21 mouse cellular contexts compared by ENCODE assay signal in genomic region chr14:120089006-120089648, GRCm38 (mm10). TPM values are rescaled to one million over a fixed set of nuclear protein-coding genes. Genes with fewer than 3 reads are reported as not detected.
A peak's percentile ranks its signal among the peaks of the same experiment; 100 is the strongest.
DNase-seq lines count a peak whose midpoint lies in the region; ATAC-seq lines count a peak whose summit lies in the region.
"Had no signal": no experiment of that assay in that cellular context is flagged by ENCODE, and none has a peak within 500 bp of the region (broad histone marks: within the 10 kb centered on the region; RNA-seq: fewer than 3 reads in every experiment).

No protein-coding gene starts in this region.

- H3K4me3 ChIP-seq in hindbrain, embryonic 12.5 days = no peak overlapping the region
- no peak overlapping the region for H3K4me3 ChIP-seq in hindbrain, embryonic 16.5 days (ENCODE audit: low read length)
- H3K4me3 ChIP-seq in midbrain, embryonic 11.5 days (ENCODE audit: low read depth, low read length) = no peak overlapping the region
- H3K4me3 ChIP-seq in midbrain, embryonic 13.5 days (replicated peaks) = no peak overlapping the region
- no peak overlapping the region for H3K4me3 ChIP-seq in embryonic facial prominence, embryonic 13.5 days
- no peak overlapping the region for H3K4me3 ChIP-seq in neural tube, embryonic 13.5 days
- H3K4me3 ChIP-seq: erythroblast, embryonic 14.5 days; heart, embryonic 12.5 days; liver, embryonic 15.5 days had no signal

- H3K36me3 ChIP-seq in hindbrain, embryonic 12.5 days = no peaks in the 10 kb centered on the region
- H3K36me3 ChIP-seq in hindbrain, embryonic 16.5 days (ENCODE audit: control insufficient read depth, insufficient read depth, low read length) = no peaks in the 10 kb centered on the region
- no peaks in the 10 kb centered on the region for H3K36me3 ChIP-seq in midbrain, embryonic 11.5 days (ENCODE audit: control insufficient read depth, insufficient read depth, low read length)
- H3K36me3 ChIP-seq in midbrain, embryonic 13.5 days = no peaks in the 10 kb centered on the region
- no peaks in the 10 kb centered on the region for H3K36me3 ChIP-seq in embryonic facial prominence, embryonic 13.5 days
- no peaks in the 10 kb centered on the region for H3K36me3 ChIP-seq in neural tube, embryonic 13.5 days
- H3K36me3 ChIP-seq: heart, embryonic 12.5 days; liver, embryonic 15.5 days had no signal

- no peak for ATAC-seq in hindbrain, embryonic 12.5 days (ENCODE audit: low FRiP score)
- no peak for ATAC-seq in hindbrain, embryonic 16.5 days
- ATAC-seq in midbrain, embryonic 11.5 days (ENCODE audit: low FRiP score) = no peak
- ATAC-seq in midbrain, embryonic 13.5 days = no peak
- ATAC-seq in embryonic facial prominence, embryonic 13.5 days (ENCODE audit: insufficient number of reproducible peaks, insufficient read depth, low FRiP score, low TSS enrichment, low read depth) = 0 out of 2 replicates have a peak, but pooled peaks have one; percentile 38
- ATAC-seq in neural tube, embryonic 13.5 days (ENCODE audit: low read depth) = no peak
- ATAC-seq: hindbrain, postnatal 0 days; intestine, postnatal 0 days; midbrain, embryonic 16.5 days had no signal

- no peaks in the 10 kb centered on the region for H3K4me1 ChIP-seq in hindbrain, embryonic 12.5 days
- H3K4me1 ChIP-seq in hindbrain, embryonic 16.5 days (ENCODE audit: control insufficient read depth, insufficient read depth, low read depth, low read length) = no peaks in the 10 kb centered on the region
- no peaks in the 10 kb centered on the region for H3K4me1 ChIP-seq in midbrain, embryonic 11.5 days (ENCODE audit: control insufficient read depth, insufficient read depth, low read length)
- H3K4me1 ChIP-seq in midbrain, embryonic 13.5 days (replicated peaks) = no peaks in the 10 kb centered on the region
- H3K4me1 ChIP-seq in embryonic facial prominence, embryonic 13.5 days = peaks cover 26% of the 10 kb centered on the region
- H3K4me1 ChIP-seq in neural tube, embryonic 13.5 days (replicated peaks) = peaks cover 8% of the 10 kb centered on the region; the same call in 1 of the 2 replicates
- H3K4me1 ChIP-seq: heart, embryonic 12.5 days; liver, embryonic 15.5 days had no signal

- H3K27ac ChIP-seq in hindbrain, embryonic 12.5 days = 0 out of 2 replicates have a peak overlapping the region, but pooled peaks have one; percentile 48
- no peak overlapping the region for H3K27ac ChIP-seq in hindbrain, embryonic 16.5 days (ENCODE audit: low read depth, low read length)
- H3K27ac ChIP-seq in midbrain, embryonic 11.5 days (ENCODE audit: low read depth, low read length) = no peak overlapping the region
- no peak overlapping the region for H3K27ac ChIP-seq in midbrain, embryonic 13.5 days
- H3K27ac ChIP-seq in embryonic facial prominence, embryonic 13.5 days = peak overlapping the region; percentile 79
- 0 out of 2 replicates have a peak overlapping the region, but pooled peaks have one; percentile 0 for H3K27ac ChIP-seq in neural tube, embryonic 13.5 days (replicated peaks)
- H3K27ac ChIP-seq: hindbrain, postnatal 0 days; liver, embryonic 15.5 days; stomach, postnatal 0 days had no signal

- H3K27me3 ChIP-seq in hindbrain, embryonic 12.5 days = no peaks in the 10 kb centered on the region
- no peaks in the 10 kb centered on the region for H3K27me3 ChIP-seq in hindbrain, embryonic 16.5 days (replicated peaks; ENCODE audit: control insufficient read depth, insufficient read depth, low read length)
- no peaks in the 10 kb centered on the region for H3K27me3 ChIP-seq in midbrain, embryonic 11.5 days (ENCODE audit: control insufficient read depth, insufficient read depth, low read length)
- H3K27me3 ChIP-seq in midbrain, embryonic 13.5 days = no peaks in the 10 kb centered on the region
- no peaks in the 10 kb centered on the region for H3K27me3 ChIP-seq in embryonic facial prominence, embryonic 13.5 days
- H3K27me3 ChIP-seq in neural tube, embryonic 13.5 days = no peaks in the 10 kb centered on the region
- H3K27me3 ChIP-seq: heart, embryonic 12.5 days; liver, embryonic 15.5 days had no signal

- no peaks in the 10 kb centered on the region for H3K9me3 ChIP-seq in hindbrain, embryonic 12.5 days (replicated peaks)
- no peaks in the 10 kb centered on the region for H3K9me3 ChIP-seq in hindbrain, embryonic 16.5 days (ENCODE audit: control insufficient read depth, low read length)
- H3K9me3 ChIP-seq in midbrain, embryonic 11.5 days (ENCODE audit: control insufficient read depth, low read length) = no peaks in the 10 kb centered on the region
- no peaks in the 10 kb centered on the region for H3K9me3 ChIP-seq in midbrain, embryonic 13.5 days
- no peaks in the 10 kb centered on the region for H3K9me3 ChIP-seq in embryonic facial prominence, embryonic 13.5 days
- H3K9me3 ChIP-seq in neural tube, embryonic 13.5 days = no peaks in the 10 kb centered on the region
- H3K9me3 ChIP-seq: heart, embryonic 12.5 days; liver, embryonic 15.5 days had no signal

- H3K9ac ChIP-seq in hindbrain, embryonic 12.5 days = no peak overlapping the region
- H3K9ac ChIP-seq in hindbrain, embryonic 16.5 days (ENCODE audit: low read depth, low read length) = no peak overlapping the region
- no peak overlapping the region for H3K9ac ChIP-seq in midbrain, embryonic 11.5 days (ENCODE audit: low read length)
- no peak overlapping the region for H3K9ac ChIP-seq in midbrain, embryonic 13.5 days (replicated peaks)
- no peak overlapping the region for H3K9ac ChIP-seq in embryonic facial prominence, embryonic 13.5 days
- H3K9ac ChIP-seq in neural tube, embryonic 13.5 days = no peak overlapping the region
- H3K9ac ChIP-seq: heart, embryonic 12.5 days; liver, embryonic 15.5 days had no signal

- DNase-seq in midbrain, embryonic 11.5 days (ENCODE audit: low spot score, missing footprints) = peak; percentile 77
- no peak for DNase-seq in thymus, postnatal 25 days
- DNase-seq: adrenal gland, postnatal 25 days; B cell, adult 2 months; cerebellum, adult 11-12 months; cerebellum, postnatal 25 days; layer of hippocampus, adult 9-11 months; right cerebral cortex, adult 18-20 months had no signal

- H3K4me2 ChIP-seq in hindbrain, embryonic 12.5 days (replicated peaks) = no peak overlapping the region
- no peak overlapping the region for H3K4me2 ChIP-seq in hindbrain, embryonic 16.5 days (ENCODE audit: low read length)
- H3K4me2 ChIP-seq in midbrain, embryonic 11.5 days = no peak overlapping the region
- H3K4me2 ChIP-seq in midbrain, embryonic 13.5 days (replicated peaks) = no peak overlapping the region
- H3K4me2 ChIP-seq in embryonic facial prominence, embryonic 13.5 days = peak overlapping the region; percentile 40
- no peak overlapping the region for H3K4me2 ChIP-seq in neural tube, embryonic 13.5 days
- H3K4me2 ChIP-seq: heart, embryonic 12.5 days; liver, embryonic 15.5 days had no signal

- 70% methylated on average over 7 of the region's 7 CpGs for WGBS in hindbrain, embryonic 12.5 days
- WGBS in hindbrain, embryonic 16.5 days = 77% methylated on average over 7 of the region's 7 CpGs
- WGBS in midbrain, embryonic 11.5 days = 81% methylated on average over 7 of the region's 7 CpGs
- WGBS in midbrain, embryonic 13.5 days = 69% methylated on average over 7 of the region's 7 CpGs
- WGBS in embryonic facial prominence, embryonic 13.5 days = 27% methylated on average over 7 of the region's 7 CpGs
- 75% methylated on average over 7 of the region's 7 CpGs for WGBS in neural tube, embryonic 13.5 days

RNA-seq across cellular contexts. Expression of gene Oxgr1, which starts 46.9 kb away (rescaled TPM):
- not detected in 2 replicates for polyA plus RNA-seq in hindbrain, embryonic 12.5 days (2016; fragmentation: Nextera tagmentation; extraction: Ambion mirVana)
- 0.04 TPM in 1 of 2 replicates, not detected in the other for polyA plus RNA-seq in hindbrain, embryonic 16.5 days (2015; fragmentation: Nextera tagmentation; extraction: Ambion mirVana)
- not detected in 2 replicates for polyA plus RNA-seq in midbrain, embryonic 11.5 days (2014; fragmentation: Nextera tagmentation; extraction: Ambion mirVana)
- not detected in 2 replicates for polyA plus RNA-seq in midbrain, embryonic 13.5 days (2015; fragmentation: Nextera tagmentation; extraction: Ambion mirVana)
- not detected in 2 replicates for polyA plus RNA-seq in embryonic facial prominence, embryonic 13.5 days (2015; fragmentation: Nextera tagmentation; extraction: Ambion mirVana)
- not detected in 2 replicates for polyA plus RNA-seq in neural tube, embryonic 13.5 days (2015; fragmentation: Nextera tagmentation; extraction: Ambion mirVana)
- polyA plus RNA-seq: erythroblast, embryonic 14.5 days; hindbrain, postnatal 0 days; intestine, postnatal 0 days; liver, embryonic 15.5 days; midbrain, embryonic 16.5 days; thymus, postnatal 0 days had no signal

Comparison
In these comparisons a context has a peak if more than half of its experiments do, and no peak if none do; other contexts are left out.
1. H3K27ac ChIP-seq: peak in hindbrain, embryonic 12.5 days (single experiment), embryonic facial prominence, embryonic 13.5 days (single experiment) and neural tube, embryonic 13.5 days (single experiment); none in hindbrain, embryonic 16.5 days (single experiment), midbrain, embryonic 11.5 days (single experiment) and midbrain, embryonic 13.5 days (single experiment).